Mouse (Mus musculus): Measurements from ENCODE around the gene Gal3st4. TPM values are rescaled to one million over a fixed set of nuclear protein-coding genes. Genes with fewer than 3 reads are reported as not detected.
A peak's percentile ranks its signal among the peaks of the same experiment; 100 is the strongest.

Gene Gal3st4
- polyA plus RNA-seq, 1 experiment, result 0.06 TPM

DNA sequence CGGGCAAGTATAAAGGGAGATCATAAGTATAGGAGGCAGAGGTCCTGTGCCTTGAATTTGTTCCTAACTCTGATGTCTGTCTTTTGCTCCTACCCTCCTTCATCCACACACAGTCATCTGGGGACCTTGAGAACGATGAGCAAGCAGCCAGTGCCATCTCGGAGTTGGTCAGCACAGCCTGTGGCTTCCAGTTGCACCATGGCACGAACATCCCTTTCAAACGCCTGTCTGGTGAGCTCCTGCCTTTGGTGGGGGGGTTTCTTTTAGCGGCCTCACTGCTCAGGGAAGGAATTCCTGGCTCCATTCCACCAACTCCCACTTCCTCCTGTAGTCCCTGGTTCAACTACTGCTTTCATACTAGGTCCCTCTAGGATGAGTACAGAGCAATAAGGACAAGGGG, 14.1 kb downstream of the Gal3st4 start:
- Histone ChIP-seq H3K4me3 (ENCODE audit: extremely low read depth, insufficient read depth, insufficient read length) (no peak overlapping the region), H3K27ac (ENCODE audit: insufficient read depth, low read length) (no peak overlapping the region), H3K27me3 (ENCODE audit: control insufficient read depth, insufficient read depth, low read length) (no peaks in the 10 kb centered on the region), H3K4me1 (ENCODE audit: control insufficient read depth, insufficient read depth, insufficient read length) (peaks cover 22% of the 10 kb centered on the region), H3K36me3 (ENCODE audit: control insufficient read depth, insufficient read depth, low read length) (peaks cover 26% of the 10 kb centered on the region)
- no peak for DNase-seq (ENCODE audit: low read depth in 1 of 2, low spot score in 2 of 2)
- WGBS, result 76% methylated on average over 6 of the region's 6 CpGs
- TF ChIP-seq CTCF (IDR thresholded peaks at IDR 0.05; ENCODE audit: extremely low read depth, insufficient read depth, insufficient read length, insufficient replicate concordance) (no peak), POLR2A (IDR thresholded peaks at IDR 0.05; ENCODE audit: low read depth, low read length) (no peak)

DNA sequence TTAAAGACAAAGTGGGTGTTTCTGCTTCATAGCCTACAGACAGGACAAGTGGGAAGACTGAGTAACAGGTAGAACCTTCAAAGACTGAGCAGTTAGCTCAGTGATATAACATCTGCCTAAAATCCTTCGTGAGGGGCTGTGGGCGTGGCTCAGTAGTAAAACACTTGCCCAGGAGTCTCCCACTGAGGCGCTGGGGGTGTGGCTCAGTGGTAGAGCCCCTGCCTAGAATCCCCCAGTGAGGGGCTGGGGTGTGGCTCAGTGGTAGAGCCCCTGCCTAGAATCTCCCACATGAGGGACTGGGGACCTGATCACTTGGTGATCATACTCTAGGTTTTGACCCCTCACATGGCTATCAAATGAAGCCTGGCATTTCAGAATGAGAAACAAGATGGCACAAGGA, 14.6 kb downstream of the Gal3st4 start:
- Histone ChIP-seq H3K27me3 (ENCODE audit: control insufficient read depth, insufficient read depth, low read length) (no peaks in the 10 kb centered on the region), H3K4me3 (ENCODE audit: extremely low read depth, insufficient read depth, insufficient read length) (no peak overlapping the region), H3K27ac (ENCODE audit: insufficient read depth, low read length) (no peak overlapping the region), H3K4me1 (ENCODE audit: control insufficient read depth, insufficient read depth, insufficient read length) (peaks cover 21% of the 10 kb centered on the region), H3K36me3 (ENCODE audit: control insufficient read depth, insufficient read depth, low read length) (peaks cover 26% of the 10 kb centered on the region)
- 76% methylated on average over 3 of the region's 3 CpGs for WGBS
- no peak for DNase-seq (ENCODE audit: low read depth in 1 of 2, low spot score in 2 of 2)
- TF ChIP-seq POLR2A (IDR thresholded peaks at IDR 0.05; ENCODE audit: low read depth, low read length) (no peak), CTCF (IDR thresholded peaks at IDR 0.05; ENCODE audit: extremely low read depth, insufficient read depth, insufficient read length, insufficient replicate concordance) (no peak)

DNA sequence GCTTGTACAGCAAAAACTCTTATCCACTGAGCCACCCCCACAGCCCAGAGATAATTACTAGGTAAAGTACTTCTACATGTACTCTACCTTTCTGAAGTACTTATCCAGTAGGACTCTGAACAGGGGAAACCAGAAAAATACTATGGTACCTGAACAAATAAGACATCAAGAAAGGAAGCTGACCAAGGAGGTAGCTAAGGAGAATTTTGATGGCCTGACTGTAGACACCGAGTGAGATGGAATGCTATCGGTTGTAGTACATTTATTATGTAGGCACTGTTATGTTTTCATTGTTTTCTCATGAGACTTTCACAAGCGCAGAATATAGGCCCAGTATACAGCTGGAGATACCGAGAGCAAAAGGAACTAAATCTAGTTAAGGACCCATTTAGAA, 15.1 kb downstream of the Gal3st4 start:
- H3K4me3 ChIP-seq (ENCODE audit: extremely low read depth, insufficient read depth, insufficient read length), result no peak overlapping the region
- DNase-seq (ENCODE audit: low read depth in 1 of 2, low spot score in 2 of 2), result no peak
- 68% methylated on average over 4 of the region's 4 CpGs for WGBS
- peak overlapping the region; percentile 81 for H3K27ac ChIP-seq (ENCODE audit: insufficient read depth, low read length)
- H3K36me3 ChIP-seq (ENCODE audit: control insufficient read depth, insufficient read depth, low read length), result peaks cover 26% of the 10 kb centered on the region
- H3K4me1 ChIP-seq (ENCODE audit: control insufficient read depth, insufficient read depth, insufficient read length), result peaks cover 16% of the 10 kb centered on the region
- H3K27me3 ChIP-seq (ENCODE audit: control insufficient read depth, insufficient read depth, low read length), result no peaks in the 10 kb centered on the region
- no peak for TF ChIP-seq POLR2A (IDR thresholded peaks at IDR 0.05; ENCODE audit: low read depth, low read length)
- TF ChIP-seq CTCF (IDR thresholded peaks at IDR 0.05; ENCODE audit: extremely low read depth, insufficient read depth, insufficient read length, insufficient replicate concordance), result no peak

DNA sequence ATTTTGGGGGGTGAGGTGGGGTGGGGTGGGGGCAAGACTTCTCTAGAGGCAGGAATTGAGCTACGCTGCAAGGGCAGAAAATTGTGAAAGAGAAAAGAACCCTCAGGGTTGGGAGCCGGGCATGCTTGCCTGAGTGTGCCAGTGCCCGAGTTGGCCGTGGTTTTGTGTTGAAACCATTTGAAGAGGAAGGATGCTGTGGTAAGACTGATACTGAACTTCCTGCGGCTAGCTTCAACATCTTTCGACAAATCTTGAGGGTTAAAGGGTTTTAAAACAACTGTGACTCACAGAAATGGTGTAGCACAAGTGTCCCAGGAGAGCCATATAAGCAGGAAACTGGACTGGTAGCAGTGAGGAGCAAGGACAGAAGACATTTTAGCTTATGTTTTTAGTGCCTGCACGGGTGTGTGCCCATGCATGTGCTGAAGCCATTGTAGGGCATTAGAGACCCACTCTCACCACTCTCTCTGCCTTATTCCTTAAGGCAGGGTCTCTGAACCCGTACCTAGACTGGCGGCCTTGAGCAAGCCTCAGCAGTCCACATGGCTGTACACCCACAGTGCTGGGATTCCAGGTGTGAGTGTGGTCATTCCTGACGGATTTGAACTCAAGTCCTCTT, 15.6 kb downstream of the Gal3st4 start:
- no peak for TF ChIP-seq CTCF (IDR thresholded peaks at IDR 0.05; ENCODE audit: extremely low read depth, insufficient read depth, insufficient read length, insufficient replicate concordance)
- Histone ChIP-seq H3K27ac (ENCODE audit: insufficient read depth, low read length) (peak overlapping the region; percentile 81), H3K4me1 (ENCODE audit: control insufficient read depth, insufficient read depth, insufficient read length) (peaks cover 11% of the 10 kb centered on the region), H3K36me3 (ENCODE audit: control insufficient read depth, insufficient read depth, low read length) (peaks cover 26% of the 10 kb centered on the region), H3K4me3 (ENCODE audit: extremely low read depth, insufficient read depth, insufficient read length) (no peak overlapping the region; the same call in 1 of the 2 replicates), H3K27me3 (ENCODE audit: control insufficient read depth, insufficient read depth, low read length) (no peaks in the 10 kb centered on the region)
- 20% methylated on average over 10 of the region's 10 CpGs for WGBS
- peak in 1 of 2 experiments; percentile 55 for DNase-seq (ENCODE audit: low read depth in 1 of 2, low spot score in 2 of 2)

DNA sequence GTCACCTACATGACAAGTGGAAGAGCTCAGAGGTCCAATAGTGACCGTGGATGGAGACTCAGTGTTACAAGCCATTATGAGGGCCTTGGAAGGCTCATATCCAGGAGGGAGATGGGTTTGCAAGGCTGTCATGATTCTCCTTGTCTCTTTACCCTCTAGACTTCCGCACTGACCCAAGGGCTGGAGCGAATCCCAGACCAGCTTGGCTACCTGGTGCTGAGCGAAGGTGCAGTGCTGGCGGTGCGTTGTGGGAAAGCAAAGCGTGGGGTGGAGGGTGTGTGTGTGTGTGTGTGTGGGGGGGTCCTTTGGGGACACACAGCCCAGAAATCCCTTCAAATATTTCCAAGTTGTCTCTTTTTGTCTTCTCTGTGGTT, 16.6 kb downstream of the Gal3st4 start:
- Histone ChIP-seq H3K27ac (ENCODE audit: insufficient read depth, low read length) (peak overlapping the region; percentile 78), H3K4me3 (ENCODE audit: extremely low read depth, insufficient read depth, insufficient read length) (peak overlapping the region; percentile 70), H3K27me3 (ENCODE audit: control insufficient read depth, insufficient read depth, low read length) (no peaks in the 10 kb centered on the region), H3K36me3 (ENCODE audit: control insufficient read depth, insufficient read depth, low read length) (peaks cover 20% of the 10 kb centered on the region), H3K4me1 (ENCODE audit: control insufficient read depth, insufficient read depth, insufficient read length) (peaks cover 11% of the 10 kb centered on the region)
- no peak for DNase-seq (ENCODE audit: low read depth in 1 of 2, low spot score in 2 of 2)
- no peak for TF ChIP-seq POLR2A (IDR thresholded peaks at IDR 0.05; ENCODE audit: low read depth, low read length)
- TF ChIP-seq CTCF (IDR thresholded peaks at IDR 0.05; ENCODE audit: extremely low read depth, insufficient read depth, insufficient read length, insufficient replicate concordance), result no peak
- 8% methylated on average over 7 of the region's 7 CpGs for WGBS

DNA sequence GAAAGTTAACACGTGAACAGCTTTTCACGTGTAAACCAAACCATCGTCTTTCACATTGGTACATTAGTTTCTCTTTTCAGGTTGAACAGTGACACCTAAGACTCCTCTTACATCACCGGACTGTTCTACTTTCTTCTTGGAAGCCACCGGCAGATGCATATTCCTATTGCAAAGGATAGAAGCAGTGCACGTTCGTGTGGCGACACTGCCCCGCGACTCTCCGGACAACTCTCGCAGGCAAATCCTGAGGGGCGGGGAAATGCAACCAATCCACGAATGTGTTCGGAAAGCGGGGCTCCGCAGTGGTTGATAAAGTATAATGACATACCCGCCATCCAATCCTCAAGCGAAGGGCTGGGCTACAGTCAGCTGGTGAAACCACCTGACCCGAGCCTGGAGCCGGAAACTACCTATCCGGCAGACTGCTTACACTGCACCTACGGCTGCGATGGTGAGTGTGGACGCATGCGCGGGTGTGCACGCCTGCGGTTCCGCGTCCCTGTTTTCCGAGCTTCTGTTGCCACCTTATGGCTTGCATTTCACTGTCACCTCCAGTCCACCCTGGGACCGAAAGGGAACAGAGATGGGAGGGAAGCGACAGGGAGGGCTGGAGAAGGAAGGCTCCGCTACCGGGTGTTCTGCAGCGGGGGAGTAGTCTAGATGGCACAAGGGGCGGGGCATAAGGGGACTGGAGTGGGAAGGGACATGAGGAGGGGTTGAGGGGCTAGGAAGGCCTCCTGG, 17.1 kb downstream of the Gal3st4 start, which contains the start of gene Lamtor4:
Lamtor4 (plus strand) TSS at position 130 of the 741 bp plus-strand sequence.
- H3K4me1 ChIP-seq (ENCODE audit: control insufficient read depth, insufficient read depth, insufficient read length), result peaks cover 11% of the 10 kb centered on the region
- under 1% methylated on average over 38 of the region's 38 CpGs for WGBS
- peak within 1 kb of the TSS; percentile 78 for H3K27ac ChIP-seq (ENCODE audit: insufficient read depth, low read length)

DNA sequence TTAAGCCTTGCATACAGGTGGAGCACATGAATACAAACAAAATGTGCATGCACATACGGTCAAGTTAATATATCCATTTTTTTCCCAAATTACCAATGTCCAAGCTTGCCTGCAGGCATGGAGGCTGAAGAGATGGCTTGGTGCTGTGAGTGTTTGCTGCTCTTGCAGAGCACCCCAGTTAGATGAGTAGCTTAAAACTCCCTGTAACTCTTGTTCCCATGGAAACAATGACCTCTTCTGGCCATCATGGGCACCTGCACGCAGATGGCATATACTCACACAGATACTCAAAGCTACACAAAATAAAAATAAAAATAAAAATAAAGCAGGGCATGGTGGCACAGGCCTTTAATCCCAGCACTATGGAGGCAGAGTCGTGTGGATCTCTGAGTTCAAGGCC, 19.6 kb downstream of the Gal3st4 start:
- WGBS, result 94% methylated on average over 3 of the region's 3 CpGs
- TF ChIP-seq POLR2A (IDR thresholded peaks at IDR 0.05; ENCODE audit: low read depth, low read length), result no peak
- TF ChIP-seq CTCF (IDR thresholded peaks at IDR 0.05; ENCODE audit: extremely low read depth, insufficient read depth, insufficient read length, insufficient replicate concordance), result no peak
- Histone ChIP-seq H3K36me3 (ENCODE audit: control insufficient read depth, insufficient read depth, low read length) (no peaks in the 10 kb centered on the region), H3K27ac (ENCODE audit: insufficient read depth, low read length) (no peak overlapping the region), H3K4me3 (ENCODE audit: extremely low read depth, insufficient read depth, insufficient read length) (no peak overlapping the region), H3K27me3 (ENCODE audit: control insufficient read depth, insufficient read depth, low read length) (no peaks in the 10 kb centered on the region), H3K4me1 (ENCODE audit: control insufficient read depth, insufficient read depth, insufficient read length) (peaks cover 11% of the 10 kb centered on the region)
- no peak for DNase-seq (ENCODE audit: low read depth in 1 of 2, low spot score in 2 of 2)

More for the DNA sequence above, 17.1 kb downstream of the Gal3st4 start, which contains the start of gene Lamtor4:
- peaks cover 17% of the 10 kb centered on the region for H3K36me3 ChIP-seq (ENCODE audit: control insufficient read depth, insufficient read depth, low read length)
- peak; percentile 93 for DNase-seq (ENCODE audit: low read depth in 1 of 2, low spot score in 2 of 2)
- peak; percentile 91 for TF ChIP-seq POLR2A (IDR thresholded peaks at IDR 0.05; ENCODE audit: low read depth, low read length)
- TF ChIP-seq CTCF (IDR thresholded peaks at IDR 0.05; ENCODE audit: extremely low read depth, insufficient read depth, insufficient read length, insufficient replicate concordance), result peak; percentile 12; the same call in 1 of the 2 replicates
- peak within 1 kb of the TSS; percentile 70 for H3K4me3 ChIP-seq (ENCODE audit: extremely low read depth, insufficient read depth, insufficient read length)
- H3K27me3 ChIP-seq (ENCODE audit: control insufficient read depth, insufficient read depth, low read length), result no peaks in the 10 kb centered on the region
